Mouse (Mus musculus) brain, embryonic 18.5 days (tissue): ENCODE measurements around the gene Zmiz1.

Experiments used
- DNase-seq: peaks from one replicate; pipeline ENCODE4 v3.0.0-alpha.2; 2012; ENCODE audit warnings: low read depth, low spot score

The Zmiz1 gene

GRCm38 (mm10) chr14:25459016-25459393, at the start of gene Zmiz1:
TSS of gene Zmiz1 (plus strand) at chr14:25459185.
- DNase-seq, result peak; percentile 75

- no peak for DNase-seq
These were observed 47.0 kb upstream of the Zmiz1 start for GRCm38 (mm10) chr14:25411848-25412527.

- no peak for DNase-seq
These were observed 46.2 kb upstream of the Zmiz1 start for GRCm38 (mm10) chr14:25412811-25413210.

- DNase-seq, result no peak
These were observed 45.5 kb upstream of the Zmiz1 start for GRCm38 (mm10) chr14:25413510-25413909.

- DNase-seq, result no peak
These were observed 44.9 kb upstream of the Zmiz1 start for GRCm38 (mm10) chr14:25414115-25414514.

GRCm38 (mm10) chr14:25420001-25420690, 38.8 kb upstream of the Zmiz1 start:
- no peak for DNase-seq

GRCm38 (mm10) chr14:25420987-25421386, 38.0 kb upstream of the Zmiz1 start:
- DNase-seq, result no peak

GRCm38 (mm10) chr14:25421596-25422001, 37.4 kb upstream of the Zmiz1 start:
- DNase-seq, result peak; percentile 47

GRCm38 (mm10) chr14:25422946-25423345, 36.0 kb upstream of the Zmiz1 start:
- no peak for DNase-seq

- DNase-seq, result no peak
These were observed 35.1 kb upstream of the Zmiz1 start for GRCm38 (mm10) chr14:25423721-25424443.

GRCm38 (mm10) chr14:25438255-25438654, 20.7 kb upstream of the Zmiz1 start:
- DNase-seq, result no peak

- DNase-seq, result no peak
These were observed 18.9 kb upstream of the Zmiz1 start for GRCm38 (mm10) chr14:25440116-25440515.

- no peak for DNase-seq
These were observed 18.2 kb upstream of the Zmiz1 start for GRCm38 (mm10) chr14:25440777-25441176.

GRCm38 (mm10) chr14:25441469-25441868, 17.5 kb upstream of the Zmiz1 start:
- DNase-seq, result no peak

- DNase-seq, result no peak
These were observed 16.3 kb upstream of the Zmiz1 start for GRCm38 (mm10) chr14:25442676-25443075.

GRCm38 (mm10) chr14:25447136-25447775, 11.7 kb upstream of the Zmiz1 start:
- DNase-seq, result no peak

- no peak for DNase-seq
These were observed 10.5 kb upstream of the Zmiz1 start for GRCm38 (mm10) chr14:25448471-25448870.

- no peak for DNase-seq
These were observed 7.8 kb upstream of the Zmiz1 start for GRCm38 (mm10) chr14:25451099-25451667.

GRCm38 (mm10) chr14:25451699-25452632, 7.0 kb upstream of the Zmiz1 start:
- no peak for DNase-seq

GRCm38 (mm10) chr14:25452633-25453025, 6.4 kb upstream of the Zmiz1 start:
- DNase-seq, result no peak
